Mouse (Mus musculus) E14TG2a.4 (cell line): ENCODE measurements around the gene Gm1043.

Experiments used
- CTCF ChIP-seq: conservative IDR thresholded peaks from 2 replicates; pipeline ENCODE4 v1.5.1; 2014; ENCODE audit warnings: low read length
- NANOG ChIP-seq: IDR thresholded peaks from 2 replicates; pipeline ENCODE4 v1.6.1; 2014; ENCODE audit warnings: borderline replicate concordance, low read length, mixed read lengths
- POU5F1 ChIP-seq: IDR thresholded peaks from 2 replicates; pipeline ENCODE4 v1.6.1; 2014; ENCODE audit warnings: low read length, borderline replicate concordance

DNA sequence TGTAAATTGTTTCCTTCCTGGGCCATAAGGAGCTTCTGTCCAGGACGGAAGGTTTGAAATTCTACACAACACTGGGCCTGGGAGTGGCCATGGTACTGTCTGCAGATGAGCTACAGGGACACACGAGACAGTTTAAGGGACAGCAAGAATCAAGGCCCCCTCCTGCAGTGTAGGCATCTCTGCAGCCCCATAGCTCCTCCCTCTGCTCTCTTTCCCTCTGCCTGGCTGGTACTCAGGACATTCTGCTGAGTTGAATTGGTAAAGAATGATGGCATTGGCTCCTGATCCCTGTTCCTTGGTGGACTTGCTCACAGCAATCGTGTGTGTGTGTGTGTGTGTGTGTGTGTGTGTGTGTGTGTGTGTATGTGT lies 7.9 kb upstream of the Gm1043 start:
- no peak for TF ChIP-seq CTCF
- TF ChIP-seq POU5F1 = no peak
- TF ChIP-seq NANOG = no peak
